Mouse (Mus musculus) G1E (cell line): ENCODE data around the gene Slc2a1.

Experiments
- CTCF ChIP-seq: IDR thresholded peaks from 2 replicates; pipeline ENCODE4 v1.5.1; 2012; ENCODE audit warnings: low read depth, low read length, inconsistent platforms, mixed read lengths
- TAL1 ChIP-seq: conservative IDR thresholded peaks from 2 replicates; pipeline ENCODE4 v1.6.1; 2012; ENCODE audit warnings: low read depth, low read length, inconsistent platforms, mixed read lengths

DNA sequence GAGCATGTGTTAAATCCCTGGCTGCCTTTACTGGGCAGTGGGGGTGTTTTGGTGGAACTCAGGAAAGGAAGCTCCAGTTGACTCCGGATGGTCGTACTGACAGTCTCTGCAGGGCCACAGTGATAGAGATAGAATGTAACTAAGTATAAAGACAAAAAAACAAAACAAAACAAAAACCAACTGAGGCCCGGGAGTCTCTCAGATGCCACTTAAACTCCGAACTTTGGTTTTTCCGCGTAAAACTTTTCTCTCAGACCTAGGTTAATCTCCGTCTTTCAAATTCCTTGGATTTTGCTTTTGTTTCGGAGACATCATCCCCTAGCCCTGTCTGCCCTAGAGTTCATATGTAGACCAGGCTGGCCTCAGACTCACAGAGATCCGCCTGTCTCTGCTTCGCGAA lies 1.1 kb downstream of the Slc2a1 start:
- TF ChIP-seq TAL1: no peak
- no peak for TF ChIP-seq CTCF
